ENCODE assay signal across 29 mouse cellular contexts in genomic region chr12:86395326-86395725, GRCm38 (mm10). TPM values are rescaled to one million over a fixed set of nuclear protein-coding genes. Genes with fewer than 3 reads are reported as not detected.
DNase-seq lines count a peak whose midpoint lies in the region; ATAC-seq and TF ChIP-seq lines count a peak whose summit lies in the region.
"Had no signal": no experiment of that assay in that cellular context is flagged by ENCODE, and none has a peak within 500 bp of the region (broad histone marks: within the 10 kb centered on the region; RNA-seq: fewer than 3 reads in every experiment).

No protein-coding gene starts in this region.

- no peaks in the 10 kb centered on the region for H3K9me3 ChIP-seq in heart, embryonic 13.5 days
- H3K9me3 ChIP-seq: embryonic facial prominence, embryonic 12.5 days; forebrain, embryonic 15.5 days; limb, embryonic 13.5 days; liver, embryonic 12.5 days; midbrain, embryonic 15.5 days had no signal

- no peak for ATAC-seq in heart, embryonic 13.5 days (ENCODE audit: extremely low read depth, insufficient number of reproducible peaks, low FRiP score, low TSS enrichment)
- ATAC-seq: forebrain, embryonic 15.5 days; liver, embryonic 12.5 days; liver, postnatal 0 days; lung, postnatal 0 days; midbrain, embryonic 15.5 days had no signal

- 17% methylated on average over 7 of the region's 7 CpGs for WGBS in heart, embryonic 13.5 days

- no peak overlapping the region for H3K9ac ChIP-seq in heart, embryonic 13.5 days
- H3K9ac ChIP-seq: embryonic facial prominence, embryonic 12.5 days; forebrain, embryonic 15.5 days; limb, embryonic 13.5 days; liver, embryonic 12.5 days; liver, postnatal 0 days; midbrain, embryonic 15.5 days had no signal

- no peak overlapping the region for H3K4me3 ChIP-seq in heart, embryonic 13.5 days
- no peak overlapping the region for H3K4me3 ChIP-seq in C2C12 (ENCODE audit: insufficient read depth, poor library complexity, severe bottlenecking)
- H3K4me3 ChIP-seq: embryonic facial prominence, embryonic 12.5 days; forebrain, embryonic 15.5 days; layer of hippocampus, adult 2 months; limb, embryonic 13.5 days; liver, embryonic 12.5 days; midbrain, embryonic 15.5 days had no signal

- DNase-seq in heart, postnatal 4 days = no peak
- peak; percentile 65 for DNase-seq in 3134 (ENCODE audit: extremely low read depth, insufficient read length, low spot score)
- DNase-seq in Muller cell, postnatal 12 days (ENCODE audit: inconsistent ontology term) = peak; percentile 25
- no peak for DNase-seq in right cerebral cortex, postnatal 4 days
- DNase-seq in layer of hippocampus, postnatal 25 days (ENCODE audit: extremely low spot score in 1 of 2, low spot score in 1 of 2) = no peak
- DNase-seq: adrenal gland, postnatal 14 days; cerebellum, adult 11 months; cerebellum, adult 9-11 months; embryo, embryonic 11 days; gastrocnemius, postnatal 10 days; kidney, adult 2 months; kidney, postnatal 36 days; liver, postnatal 0 days; right cerebral cortex, adult 18-20 months; thymus, adult 18-20 months; thymus, postnatal 25 days had no signal

- no peaks in the 10 kb centered on the region for H3K36me3 ChIP-seq in heart, embryonic 13.5 days
- no peaks in the 10 kb centered on the region for H3K36me3 ChIP-seq in C2C12 (ENCODE audit: control insufficient read depth, insufficient read depth)
- H3K36me3 ChIP-seq: embryonic facial prominence, embryonic 12.5 days; forebrain, embryonic 15.5 days; limb, embryonic 13.5 days; liver, embryonic 12.5 days; midbrain, embryonic 15.5 days had no signal

- H3K27me3 ChIP-seq in heart, embryonic 13.5 days (replicated peaks) = no peaks in the 10 kb centered on the region
- no peaks in the 10 kb centered on the region for H3K27me3 ChIP-seq in C2C12 (ENCODE audit: control insufficient read depth, insufficient read depth, insufficient read length)
- H3K27me3 ChIP-seq: embryonic facial prominence, embryonic 12.5 days; forebrain, embryonic 15.5 days; limb, embryonic 13.5 days; liver, embryonic 12.5 days; midbrain, embryonic 15.5 days had no signal

- H3K27ac ChIP-seq in heart, embryonic 13.5 days (replicated peaks) = peak overlapping the region; percentile 55
- H3K27ac ChIP-seq: embryonic facial prominence, embryonic 12.5 days; forebrain, embryonic 15.5 days; layer of hippocampus, adult 2 months; limb, embryonic 13.5 days; liver, embryonic 12.5 days; macrophage; midbrain, embryonic 15.5 days; stomach, postnatal 0 days had no signal

- no peak for TF ChIP-seq CTCF in C2C12 (IDR thresholded peaks at IDR 0.05; ENCODE audit: control insufficient read depth, insufficient read depth, insufficient read length)

- H3K79me2 ChIP-seq in C2C12 (ENCODE audit: control insufficient read depth, insufficient read depth) = no peaks in the 10 kb centered on the region

- H3ac ChIP-seq in C2C12 (ENCODE audit: control insufficient read depth, insufficient read length, low read depth) = no peak overlapping the region

- H3K79me3 ChIP-seq in C2C12 (ENCODE audit: low read depth) = no peaks in the 10 kb centered on the region

- no peak overlapping the region for H3K4me2 ChIP-seq in heart, embryonic 13.5 days
- H3K4me2 ChIP-seq: embryonic facial prominence, embryonic 12.5 days; forebrain, embryonic 15.5 days; limb, embryonic 13.5 days; liver, embryonic 12.5 days; midbrain, embryonic 15.5 days had no signal

- H3K4me1 ChIP-seq in heart, embryonic 13.5 days = peaks cover 27% of the 10 kb centered on the region
- H3K4me1 ChIP-seq: embryonic facial prominence, embryonic 12.5 days; limb, embryonic 13.5 days; liver, embryonic 12.5 days had no signal

TF ChIP-seq in C2C12, 6 proteins besides CTCF, POLR2A, EP300 and RAD21:
- TF ChIP-seq USF1 (IDR thresholded peaks at IDR 0.05; ENCODE audit: low read depth) = no peak
- TF ChIP-seq FOSL1 (IDR thresholded peaks at IDR 0.05; ENCODE audit: insufficient read depth, low read length, poor library complexity, severe bottlenecking) = peak; percentile 46

RNA-seq across cellular contexts. Expression of gene Esrrb, which starts 34.4 kb away (rescaled TPM):
- 3.0 TPM in 2 replicates for polyA plus RNA-seq in heart, embryonic 13.5 days (2015; fragmentation: Nextera tagmentation; extraction: Ambion mirVana)
- 10 to 100 TPM; 12.7 to 15.0 TPM for total RNA-seq in heart, postnatal 4 days (2021)
- 0.80 TPM for polyA plus RNA-seq in C2C12 (2012; fragmentation: generic; extraction: Trizol)
- 1 to 10 TPM; 1.2 to 1.6 TPM for total RNA-seq in layer of hippocampus, postnatal 25 days (2021)
- total RNA-seq: megakaryocyte-erythroid progenitor cell, adult 5-6 weeks; neutrophil, adult 5-6 weeks had no signal
- polyA plus RNA-seq: macrophage had no signal

Comparison
In these comparisons a context has a peak if more than half of its experiments do, and no peak if none do; other contexts are left out.
1. DNase-seq: peak in 3134 (single experiment) and Muller cell, postnatal 12 days (single experiment); none in heart, postnatal 4 days (single experiment), right cerebral cortex, postnatal 4 days (single experiment) and layer of hippocampus, postnatal 25 days (0 of 2).
2. RNA of gene Esrrb, which starts 34.4 kb away (total RNA-seq): 12.7 to 15.0 TPM in heart, postnatal 4 days; 1.2 to 1.6 TPM in layer of hippocampus, postnatal 25 days; every median in the first group is over 4 times any median in the second.